Mouse (Mus musculus): ENCODE data around the gene Cnn1. TPM values are rescaled to one million over a fixed set of nuclear protein-coding genes. Genes with fewer than 3 reads are reported as not detected.

The Cnn1 gene
- polyA plus RNA-seq, 1 experiment from 2014 or later: 64.8 TPM

DNA sequence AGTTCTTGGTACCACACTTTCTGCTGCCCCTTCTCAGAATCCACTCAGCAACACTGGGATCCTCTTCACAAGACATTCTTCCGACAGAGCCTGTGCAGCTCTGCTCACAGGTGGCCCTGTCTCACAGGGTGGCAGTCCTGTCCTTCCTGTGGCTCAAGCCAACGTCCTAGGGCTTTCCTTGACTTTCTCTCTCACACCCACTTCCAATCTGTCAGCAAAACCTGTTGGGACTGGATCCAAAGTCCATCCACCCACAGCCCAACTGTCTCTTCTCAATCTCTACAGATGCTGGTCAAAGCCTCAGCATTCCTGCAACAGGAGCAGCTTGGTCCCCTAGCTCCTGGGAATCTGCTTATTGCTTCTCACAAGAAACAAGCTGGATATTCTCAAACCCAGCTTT lies 37.7 kb upstream of the Cnn1 start:
- no peaks in the 10 kb centered on the region for H3K27me3 ChIP-seq (replicated peaks; ENCODE audit: insufficient read depth, low read length)
- WGBS: 70% methylated on average over 2 of the region's 2 CpGs
- no peak for ATAC-seq
- no peak overlapping the region for H3K27ac ChIP-seq (ENCODE audit: low read length)
- DNase-seq (ENCODE audit: low spot score): no peak
- no peaks in the 10 kb centered on the region for H3K9me3 ChIP-seq (ENCODE audit: low read length)
- no peak overlapping the region for H3K4me3 ChIP-seq (ENCODE audit: low read depth, low read length)
- H3K36me3 ChIP-seq (ENCODE audit: insufficient read depth, low read length): peaks cover 23% of the 10 kb centered on the region; the same call in 1 of the 2 replicates
- H3K4me1 ChIP-seq (ENCODE audit: insufficient read depth, low read depth, low read length): no peaks in the 10 kb centered on the region
- H3K4me2 ChIP-seq (replicated peaks; ENCODE audit: low read depth, low read length): no peak overlapping the region
- no peak overlapping the region for H3K9ac ChIP-seq (replicated peaks; ENCODE audit: low read depth)
- TF ChIP-seq CTCF (IDR thresholded peaks at IDR 0.05) (no peak), EP300 (IDR thresholded peaks at IDR 0.05) (no peak)

DNA sequence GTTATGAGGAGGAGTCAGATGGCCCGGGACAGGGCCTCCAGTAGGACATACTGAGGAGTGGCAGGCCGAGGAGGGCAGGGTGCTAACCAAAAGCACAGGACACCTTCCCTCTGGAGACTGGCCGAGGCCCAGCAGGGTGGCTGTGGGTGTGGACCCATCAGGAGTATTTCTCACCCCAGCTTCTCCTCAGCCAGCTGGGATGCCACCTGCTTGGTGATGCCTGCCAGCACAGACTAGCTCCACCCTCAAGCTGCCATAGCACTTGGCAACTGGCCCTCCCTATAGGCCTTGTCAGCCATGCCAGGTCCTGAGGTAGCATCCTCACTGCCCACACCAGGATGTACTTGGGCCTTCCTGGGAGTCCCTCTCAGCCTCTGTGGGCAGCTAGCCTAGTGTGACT lies 34.7 kb upstream of the Cnn1 start:
- Histone ChIP-seq H3K4me1 (ENCODE audit: insufficient read depth, low read depth, low read length) (no peaks in the 10 kb centered on the region), H3K36me3 (ENCODE audit: insufficient read depth, low read length) (peaks cover 22% of the 10 kb centered on the region; the same call in 1 of the 2 replicates), H3K4me3 (ENCODE audit: low read depth, low read length) (no peak overlapping the region), H3K4me2 (replicated peaks; ENCODE audit: low read depth, low read length) (no peak overlapping the region), H3K27me3 (replicated peaks; ENCODE audit: insufficient read depth, low read length) (no peaks in the 10 kb centered on the region), H3K9me3 (ENCODE audit: low read length) (no peaks in the 10 kb centered on the region), H3K9ac (replicated peaks; ENCODE audit: low read depth) (no peak overlapping the region), H3K27ac (ENCODE audit: low read length) (no peak overlapping the region)
- WGBS: 85% methylated on average over 3 of the region's 3 CpGs
- TF ChIP-seq EP300 (IDR thresholded peaks at IDR 0.05) (no peak), CTCF (IDR thresholded peaks at IDR 0.05) (no peak)
- no peak for ATAC-seq
- no peak for DNase-seq (ENCODE audit: low spot score)

DNA sequence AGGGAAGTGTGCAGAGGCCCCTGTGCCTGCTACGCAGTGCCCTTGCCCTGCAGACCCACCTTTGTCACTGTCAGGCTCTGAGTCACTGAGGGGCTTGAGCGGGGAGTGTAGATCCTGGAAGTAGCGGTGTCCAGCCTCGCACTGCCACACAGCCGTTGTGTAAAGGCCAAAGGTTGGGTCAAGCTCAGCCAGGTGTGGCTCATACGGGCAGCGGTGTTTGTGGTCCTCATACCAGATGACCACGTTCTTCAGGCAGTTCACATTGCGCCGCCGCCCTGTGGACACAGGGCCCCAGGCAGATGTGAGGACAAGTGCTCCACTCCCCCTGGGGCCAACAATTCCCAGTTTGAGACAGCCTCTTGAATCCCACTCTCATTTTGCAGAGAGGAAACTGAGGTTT lies 33.4 kb upstream of the Cnn1 start:
- no peak overlapping the region for H3K27ac ChIP-seq (ENCODE audit: low read length)
- 92% methylated on average over 11 of the region's 11 CpGs for WGBS
- H3K4me1 ChIP-seq (ENCODE audit: insufficient read depth, low read depth, low read length): peaks cover 6% of the 10 kb centered on the region; the same call in 1 of the 2 replicates
- ATAC-seq: no peak
- no peaks in the 10 kb centered on the region for H3K27me3 ChIP-seq (replicated peaks; ENCODE audit: insufficient read depth, low read length)
- H3K36me3 ChIP-seq (ENCODE audit: insufficient read depth, low read length): peaks cover 22% of the 10 kb centered on the region; the same call in 1 of the 2 replicates
- H3K9ac ChIP-seq (replicated peaks; ENCODE audit: low read depth): no peak overlapping the region
- no peak overlapping the region for H3K4me3 ChIP-seq (ENCODE audit: low read depth, low read length)
- DNase-seq (ENCODE audit: low spot score): no peak
- no peak overlapping the region for H3K4me2 ChIP-seq (replicated peaks; ENCODE audit: low read depth, low read length)
- TF ChIP-seq CTCF (IDR thresholded peaks at IDR 0.05) (no peak), EP300 (IDR thresholded peaks at IDR 0.05) (no peak)
- no peaks in the 10 kb centered on the region for H3K9me3 ChIP-seq (ENCODE audit: low read length)

DNA sequence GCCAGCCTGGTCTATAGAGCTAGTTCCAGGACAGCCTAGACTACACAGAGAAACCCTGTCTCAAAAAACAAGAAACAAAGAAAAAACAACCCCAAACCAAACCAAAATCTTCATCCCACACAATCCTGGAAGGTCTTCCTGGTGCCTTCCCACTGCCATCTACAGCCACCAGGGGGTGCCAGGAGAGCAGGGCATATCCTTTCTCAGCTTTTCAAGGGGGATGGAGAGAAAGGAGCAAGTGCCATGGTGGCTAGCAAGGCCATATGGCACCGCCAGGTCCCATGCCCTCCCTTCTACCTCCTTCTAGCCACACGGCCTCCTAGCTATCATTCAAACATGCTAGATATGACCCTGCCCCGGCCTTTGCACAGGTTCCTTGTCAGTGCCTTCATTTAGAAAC lies 32.6 kb upstream of the Cnn1 start:
- TF ChIP-seq CTCF (IDR thresholded peaks at IDR 0.05): peak; percentile 97
- no peak for TF ChIP-seq EP300 (IDR thresholded peaks at IDR 0.05)
- H3K4me2 ChIP-seq (replicated peaks; ENCODE audit: low read depth, low read length): no peak overlapping the region
- no peak overlapping the region for H3K27ac ChIP-seq (ENCODE audit: low read length)
- H3K36me3 ChIP-seq (ENCODE audit: insufficient read depth, low read length): peaks cover 22% of the 10 kb centered on the region; the same call in 1 of the 2 replicates
- no peaks in the 10 kb centered on the region for H3K27me3 ChIP-seq (replicated peaks; ENCODE audit: insufficient read depth, low read length)
- H3K9ac ChIP-seq (replicated peaks; ENCODE audit: low read depth): no peak overlapping the region
- no peak for ATAC-seq
- H3K4me1 ChIP-seq (ENCODE audit: insufficient read depth, low read depth, low read length): peaks cover 6% of the 10 kb centered on the region; the same call in 1 of the 2 replicates
- H3K9me3 ChIP-seq (ENCODE audit: low read length): no peaks in the 10 kb centered on the region
- WGBS: 81% methylated on average over 3 of the region's 3 CpGs
- H3K4me3 ChIP-seq (ENCODE audit: low read depth, low read length): no peak overlapping the region
- DNase-seq (ENCODE audit: low spot score): peak; percentile 66

DNA sequence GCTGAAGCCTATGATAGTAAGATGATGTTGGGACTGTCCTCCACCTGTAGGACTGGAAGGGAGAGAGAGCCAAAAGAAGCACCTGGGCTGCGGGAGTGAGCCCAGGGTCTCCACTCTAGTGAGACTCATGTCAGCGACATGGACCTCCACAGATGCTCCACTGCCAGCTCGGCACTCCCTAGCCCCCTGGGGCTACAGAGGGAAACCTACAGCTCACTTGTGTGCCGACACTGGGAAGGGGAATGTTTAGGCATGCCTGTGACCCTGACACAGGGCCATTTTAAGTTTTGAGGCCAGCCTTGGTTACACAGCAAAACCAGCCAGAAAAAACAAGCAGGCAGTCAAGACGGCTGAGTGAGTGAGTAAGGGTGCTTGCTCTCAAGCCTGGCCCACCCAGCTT lies 31.8 kb upstream of the Cnn1 start:
- Histone ChIP-seq H3K9ac (replicated peaks; ENCODE audit: low read depth) (no peak overlapping the region), H3K4me1 (ENCODE audit: insufficient read depth, low read depth, low read length) (peaks cover 6% of the 10 kb centered on the region; the same call in 1 of the 2 replicates), H3K9me3 (ENCODE audit: low read length) (no peaks in the 10 kb centered on the region), H3K4me2 (replicated peaks; ENCODE audit: low read depth, low read length) (no peak overlapping the region), H3K36me3 (ENCODE audit: insufficient read depth, low read length) (peaks cover 22% of the 10 kb centered on the region; the same call in 1 of the 2 replicates), H3K4me3 (ENCODE audit: low read depth, low read length) (no peak overlapping the region), H3K27ac (ENCODE audit: low read length) (no peak overlapping the region), H3K27me3 (replicated peaks; ENCODE audit: insufficient read depth, low read length) (no peaks in the 10 kb centered on the region)
- TF ChIP-seq EP300 (IDR thresholded peaks at IDR 0.05) (no peak), CTCF (IDR thresholded peaks at IDR 0.05) (no peak)
- no peak for ATAC-seq
- no peak for DNase-seq (ENCODE audit: low spot score)
- WGBS: 88% methylated on average over 5 of the region's 5 CpGs

DNA sequence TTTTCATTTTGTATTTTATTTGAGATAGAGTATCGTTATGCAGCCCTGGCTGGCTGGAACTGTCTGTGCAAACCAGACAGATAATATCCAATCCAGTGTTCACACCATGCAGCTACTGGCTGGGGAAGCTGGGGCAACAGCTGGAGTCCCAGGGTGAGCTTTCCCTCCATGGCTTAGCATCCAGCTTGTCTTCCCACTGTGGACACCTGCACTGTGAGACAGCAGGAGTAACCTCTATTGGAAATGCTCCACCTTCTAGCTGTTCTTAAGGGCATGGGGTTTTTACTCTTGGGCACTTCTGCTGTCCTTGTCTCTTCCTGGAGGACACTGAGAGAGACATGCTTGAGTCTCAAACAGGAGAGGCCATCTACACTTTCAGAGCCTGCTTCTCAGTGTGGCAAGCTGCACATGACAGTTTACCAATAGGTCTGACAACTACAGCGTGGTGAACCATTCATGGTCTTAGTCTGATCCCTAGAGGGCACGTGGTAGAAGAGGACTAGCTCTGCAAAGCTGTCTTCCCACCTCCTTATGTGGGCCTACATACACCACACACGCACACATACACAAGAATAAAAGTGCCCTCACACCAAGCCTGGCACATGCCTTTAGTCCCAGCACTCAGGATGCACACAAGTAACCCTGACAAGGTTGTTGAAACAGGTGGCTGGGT lies 29.0 kb upstream of the Cnn1 start:
- H3K9ac ChIP-seq (replicated peaks; ENCODE audit: low read depth): no peak overlapping the region
- ATAC-seq (no peak), DNase-seq (ENCODE audit: low spot score) (no peak)
- H3K27ac ChIP-seq (ENCODE audit: low read length): peak overlapping the region; percentile 98; the same call in 1 of the 2 replicates
- peak overlapping the region; percentile 55 for H3K4me2 ChIP-seq (replicated peaks; ENCODE audit: low read depth, low read length)
- peaks cover 8% of the 10 kb centered on the region; the same call in 1 of the 2 replicates for H3K36me3 ChIP-seq (ENCODE audit: insufficient read depth, low read length)
- 68% methylated on average over 4 of the region's 4 CpGs for WGBS
- no peaks in the 10 kb centered on the region for H3K27me3 ChIP-seq (replicated peaks; ENCODE audit: insufficient read depth, low read length)
- peaks cover 6% of the 10 kb centered on the region; the same call in 1 of the 2 replicates for H3K4me1 ChIP-seq (ENCODE audit: insufficient read depth, low read depth, low read length)
- TF ChIP-seq CTCF (IDR thresholded peaks at IDR 0.05) (no peak), EP300 (IDR thresholded peaks at IDR 0.05) (no peak)
- peak overlapping the region; percentile 82 for H3K4me3 ChIP-seq (ENCODE audit: low read depth, low read length)
- H3K9me3 ChIP-seq (ENCODE audit: low read length): no peaks in the 10 kb centered on the region
